ENCODE assay signal across 33 mouse cellular contexts in genomic region chr15:59973651-59974519, GRCm38 (mm10). TPM values are rescaled to one million over a fixed set of nuclear protein-coding genes. Genes with fewer than 3 reads are reported as not detected.
"Had no signal": no experiment of that assay in that cellular context is flagged by ENCODE, and none has a peak within 500 bp of the region (broad histone marks: within the 10 kb centered on the region; RNA-seq: fewer than 3 reads in every experiment).

No protein-coding gene starts in this region.

- H3K4me2 ChIP-seq: limb, embryonic 12.5 days; limb, embryonic 15.5 days; liver, embryonic 11.5 days; lung, embryonic 15.5 days; midbrain, embryonic 13.5 days; neural tube, embryonic 13.5 days had no signal

- H3K36me3 ChIP-seq: limb, embryonic 12.5 days; limb, embryonic 15.5 days; lung, embryonic 15.5 days; midbrain, embryonic 10.5 days; midbrain, embryonic 13.5 days; neural tube, embryonic 13.5 days had no signal

- DNase-seq: kidney, adult 2 months; kidney, postnatal 14 days; kidney, postnatal 4 days; layer of hippocampus, adult 9-11 months; lung, adult 18-20 months; lung, postnatal 10 days; lung, postnatal 36 days; right cerebral cortex, adult 18-20 months; right cerebral cortex, postnatal 14 days; right cerebral cortex, postnatal 4 days; thymus, adult 2 months; thymus, postnatal 14 days; thymus, postnatal 4 days had no signal

- H3K4me3 ChIP-seq: limb, embryonic 12.5 days; limb, embryonic 15.5 days; lung, embryonic 15.5 days; megakaryocyte, embryonic 14.5 days; midbrain, embryonic 10.5 days; midbrain, embryonic 13.5 days; myocyte; neural tube, embryonic 13.5 days had no signal

- H3K4me1 ChIP-seq: limb, embryonic 15.5 days; lung, embryonic 15.5 days; megakaryocyte, embryonic 14.5 days; midbrain, embryonic 10.5 days had no signal

- H3K27ac ChIP-seq: limb, embryonic 12.5 days; limb, embryonic 15.5 days; liver, embryonic 14.5 days; lung, embryonic 15.5 days; midbrain, embryonic 10.5 days; midbrain, embryonic 13.5 days; neural tube, embryonic 13.5 days; stomach, postnatal 0 days had no signal

- H3K9me3 ChIP-seq: limb, embryonic 12.5 days; limb, embryonic 15.5 days; lung, embryonic 15.5 days; megakaryocyte, embryonic 14.5 days; midbrain, embryonic 10.5 days; midbrain, embryonic 13.5 days; neural tube, embryonic 13.5 days had no signal

- H3K9ac ChIP-seq: limb, embryonic 12.5 days; limb, embryonic 15.5 days; liver, embryonic 14.5 days; lung, embryonic 15.5 days; midbrain, embryonic 13.5 days; neural tube, embryonic 13.5 days had no signal

- ATAC-seq: midbrain, embryonic 13.5 days; midbrain, embryonic 16.5 days had no signal

- H3K27me3 ChIP-seq: limb, embryonic 12.5 days; limb, embryonic 15.5 days; lung, embryonic 15.5 days; megakaryocyte, embryonic 14.5 days; midbrain, embryonic 13.5 days; neural tube, embryonic 13.5 days had no signal

RNA-seq across cellular contexts. Expression of gene 4933412E24Rik, which starts 42.5 kb away (rescaled TPM):
- total RNA-seq: layer of hippocampus, adult 18-20 months; layer of hippocampus, postnatal 25 days; left cerebral cortex, adult 18-20 months; left cerebral cortex, postnatal 25 days; monocyte, adult 5-6 weeks; neutrophil, adult 5-6 weeks had no signal
- polyA plus RNA-seq: kidney, adult 2 months; kidney, embryonic 14.5 days; limb, embryonic 12.5 days; limb, embryonic 15.5 days; liver, embryonic 11.5 days; liver, embryonic 14.5 days; lung, embryonic 15.5 days; midbrain, embryonic 10.5 days; midbrain, embryonic 13.5 days; midbrain, embryonic 16.5 days; myocyte; neural tube, embryonic 13.5 days; stomach, embryonic 14.5 days; stomach, postnatal 0 days; thymus, adult 2 months had no signal
